Mouse (Mus musculus): ENCODE results near the gene Itpa. TPM values are rescaled to one million over a fixed set of nuclear protein-coding genes. Genes with fewer than 3 reads are reported as not detected.

The Itpa gene
- total and polyA plus RNA-seq, 3 experiments, result 59.1 to 123 (median 70.8) TPM

- H3K27ac ChIP-seq (ENCODE audit: insufficient read depth, low read depth), result no peak overlapping the region; the same call in 1 of the 2 replicates
- H3K36me3 ChIP-seq (replicated peaks in 1 of 2; ENCODE audit: control insufficient read depth in 1 of 2, insufficient read depth in 1 of 2, low read length in 1 of 2), result peaks cover 15 to 38% of the 10 kb centered on the region in 2 experiments
- H3K9ac ChIP-seq (ENCODE audit: insufficient read depth, low read depth), result peak overlapping the region; percentile 91
- dilution Hi-C loops (cut with MboI; ENCODE audit: extremely low pct_ligation_motif_present, extremely low pct_unique_long_range_greater_than_20kb, low sequenced_read_pairs), result no loop called here
- peak; percentile 21 for DNase-seq (ENCODE audit: extremely low read depth)
- TF ChIP-seq JUN (IDR thresholded peaks at IDR 0.05; ENCODE audit: insufficient read depth, low read depth, low read length) (no peak), BHLHE40 (IDR thresholded peaks at IDR 0.05; ENCODE audit: low read depth, low read length) (peak; percentile 17; the same call in 1 of the 2 replicates), MYC (IDR thresholded peaks at IDR 0.05; ENCODE audit: low read depth, low read length) (peak; percentile 32; the same call in 1 of the 2 replicates), NRF1 (IDR thresholded peaks at IDR 0.05; ENCODE audit: low read depth, low read length) (no peak)
- H3K9me3 ChIP-seq (replicated peaks; ENCODE audit: low read length), result no peaks in the 10 kb centered on the region
- H3K4me3 ChIP-seq (replicated peaks in 1 of 3; ENCODE audit: low read depth in 2 of 3, low read length in 2 of 3, poor library complexity in 1 of 3), result peak overlapping the region; percentile 87 to 96 (median 88)
- no peaks in the 10 kb centered on the region for H3K27me3 ChIP-seq (replicated peaks)
- peak overlapping the region; percentile 79 for H3K4me2 ChIP-seq (ENCODE audit: insufficient read depth, low read depth, poor library complexity, severe bottlenecking)
- peaks cover 10 to 28% of the 10 kb centered on the region in 2 experiments for H3K4me1 ChIP-seq (ENCODE audit: control insufficient read depth in 1 of 2, insufficient read depth in 2 of 2)
- in situ Hi-C loops (cut with MboI; ENCODE audit: low pct_ligation_motif_present, low pct_unique_long_range_greater_than_20kb, low sequenced_read_pairs), result no loop called here
- H3K79me2 ChIP-seq (replicated peaks; ENCODE audit: control insufficient read depth, extremely low read depth, insufficient read depth, poor library complexity, severe bottlenecking), result peaks cover 46% of the 10 kb centered on the region
These were observed 38.2 kb upstream of the Itpa start for GRCm38 (mm10) chr2:130629080-130629838.

- Histone ChIP-seq H3K27ac (ENCODE audit: insufficient read depth, low read depth) (no peak within 1 kb of the TSS; the same call in 1 of the 2 replicates), H3K27me3 (replicated peaks) (no peaks in the 10 kb centered on the region)
- DNase-seq (ENCODE audit: extremely low read depth), result peak; percentile 91
- TF ChIP-seq CTCF (conservative IDR thresholded peaks at IDR 0.05 in 1 of 2, IDR thresholded peaks at IDR 0.05 in 1 of 2; ENCODE audit: low read depth in 2 of 2, low read length in 2 of 2) (no peak), HCFC1 (IDR thresholded peaks at IDR 0.05; ENCODE audit: low read depth, low read length) (peak; percentile 96), SIN3A (IDR thresholded peaks at IDR 0.05; ENCODE audit: low read length) (peak; percentile 97), POLR2A (IDR thresholded peaks at IDR 0.05; ENCODE audit: low read depth, low read length) (peak; percentile 87), UBTF (IDR thresholded peaks at IDR 0.05; ENCODE audit: low read depth, low read length) (no peak), MEF2A (IDR thresholded peaks at IDR 0.05; ENCODE audit: borderline replicate concordance, low read depth, low read length) (0 out of 2 replicates have a peak, but pooled peaks have one; percentile 65), MYC (IDR thresholded peaks at IDR 0.05; ENCODE audit: low read depth, low read length) (no peak), IRF4 (IDR thresholded peaks at IDR 0.05; ENCODE audit: low read depth, low read length) (peak; percentile 72), KAT2A (IDR thresholded peaks at IDR 0.05; ENCODE audit: insufficient replicate concordance, low read length) (peak; percentile 91; the same call in 1 of the 2 replicates), ZC3H11A (IDR thresholded peaks at IDR 0.05; ENCODE audit: low read depth, low read length) (no peak), GABPA (IDR thresholded peaks at IDR 0.05; ENCODE audit: insufficient replicate concordance, low read depth, low read length) (no peak; the same call in 1 of the 2 replicates), POLR2AphosphoS2 (IDR thresholded peaks at IDR 0.05; ENCODE audit: low read depth, low read length) (peak; percentile 69; the same call in 1 of the 2 replicates), JUN (IDR thresholded peaks at IDR 0.05; ENCODE audit: insufficient read depth, low read depth, low read length) (0 out of 2 replicates have a peak, but pooled peaks have one; percentile 9), CHD2 (IDR thresholded peaks at IDR 0.05; ENCODE audit: low read length) (no peak), RCOR1 (conservative IDR thresholded peaks at IDR 0.05; ENCODE audit: low read depth, low read length) (0 out of 2 replicates have a peak, but pooled peaks have one; percentile 18), ZNF384 (IDR thresholded peaks at IDR 0.05; ENCODE audit: low read depth, low read length) (no peak), NELFE (IDR thresholded peaks at IDR 0.05; ENCODE audit: low read depth, low read length) (peak; percentile 81), SMC3 (IDR thresholded peaks at IDR 0.05; ENCODE audit: low read depth, low read length) (no peak), ZKSCAN1 (IDR thresholded peaks at IDR 0.05; ENCODE audit: borderline replicate concordance, low read depth, low read length) (no peak), NRF1 (IDR thresholded peaks at IDR 0.05; ENCODE audit: low read depth, low read length) (no peak), EP300 (IDR thresholded peaks at IDR 0.05; ENCODE audit: low read length) (no peak; the same call in 1 of the 2 replicates), MXI1 (IDR thresholded peaks at IDR 0.05; ENCODE audit: low read depth, low read length) (peak; percentile 79), MAZ (IDR thresholded peaks at IDR 0.05; ENCODE audit: low read depth, low read length) (peak; percentile 50; the same call in 1 of the 2 replicates), TBP (conservative IDR thresholded peaks at IDR 0.05; ENCODE audit: low read depth, low read length) (peak; percentile 70; the same call in 1 of the 2 replicates), MAFK (IDR thresholded peaks at IDR 0.05; ENCODE audit: insufficient replicate concordance, low read length) (no peak), USF1 (IDR thresholded peaks at IDR 0.05; ENCODE audit: low read depth, low read length) (no peak), RAD21 (IDR thresholded peaks at IDR 0.05; ENCODE audit: low read depth, low read length) (no peak), PAX5 (IDR thresholded peaks at IDR 0.05; ENCODE audit: low read length) (no peak), ZMIZ1 (IDR thresholded peaks at IDR 0.05; ENCODE audit: low read depth, low read length) (0 out of 2 replicates have a peak, but pooled peaks have one; percentile 44)
These were observed 37.6 kb upstream of the Itpa start, which contains the start of the genes Fastkd5 and Ubox5 for GRCm38 (mm10) chr2:130629839-130630203. Gene Fastkd5, minus strand, starts transcription at chr2:130630027. Gene Ubox5, minus strand, starts transcription at chr2:130630038.

More at GRCm38 (mm10) chr2:130629839-130630203, 37.6 kb upstream of the Itpa start, which contains the start of the genes Fastkd5 and Ubox5:
- dilution Hi-C loops (cut with MboI; ENCODE audit: extremely low pct_ligation_motif_present, extremely low pct_unique_long_range_greater_than_20kb, low sequenced_read_pairs) (no loop called here), in situ Hi-C loops (cut with MboI; ENCODE audit: low pct_ligation_motif_present, low pct_unique_long_range_greater_than_20kb, low sequenced_read_pairs) (no loop called here)
- Histone ChIP-seq H3K79me2 (replicated peaks; ENCODE audit: control insufficient read depth, extremely low read depth, insufficient read depth, poor library complexity, severe bottlenecking) (peaks cover 41% of the 10 kb centered on the region), H3K4me2 (ENCODE audit: insufficient read depth, low read depth, poor library complexity, severe bottlenecking) (peak within 1 kb of the TSS; percentile 79), H3K9me3 (replicated peaks; ENCODE audit: low read length) (no peaks in the 10 kb centered on the region), H3K36me3 (replicated peaks in 1 of 2; ENCODE audit: control insufficient read depth in 1 of 2, insufficient read depth in 1 of 2, low read length in 1 of 2) (peaks cover 15 to 40% of the 10 kb centered on the region in 2 experiments), H3K9ac (ENCODE audit: insufficient read depth, low read depth) (peak within 1 kb of the TSS; percentile 91), H3K4me1 (ENCODE audit: control insufficient read depth in 1 of 2, insufficient read depth in 2 of 2) (peaks cover 13 to 31% of the 10 kb centered on the region in 2 experiments), H3K4me3 (replicated peaks in 1 of 3; ENCODE audit: low read depth in 2 of 3, low read length in 2 of 3, poor library complexity in 1 of 3) (peak within 1 kb of the TSS; percentile 87 to 96 (median 88))
